Mouse (Mus musculus): ENCODE results near the gene Sec63.

Gene Sec63

DNA sequence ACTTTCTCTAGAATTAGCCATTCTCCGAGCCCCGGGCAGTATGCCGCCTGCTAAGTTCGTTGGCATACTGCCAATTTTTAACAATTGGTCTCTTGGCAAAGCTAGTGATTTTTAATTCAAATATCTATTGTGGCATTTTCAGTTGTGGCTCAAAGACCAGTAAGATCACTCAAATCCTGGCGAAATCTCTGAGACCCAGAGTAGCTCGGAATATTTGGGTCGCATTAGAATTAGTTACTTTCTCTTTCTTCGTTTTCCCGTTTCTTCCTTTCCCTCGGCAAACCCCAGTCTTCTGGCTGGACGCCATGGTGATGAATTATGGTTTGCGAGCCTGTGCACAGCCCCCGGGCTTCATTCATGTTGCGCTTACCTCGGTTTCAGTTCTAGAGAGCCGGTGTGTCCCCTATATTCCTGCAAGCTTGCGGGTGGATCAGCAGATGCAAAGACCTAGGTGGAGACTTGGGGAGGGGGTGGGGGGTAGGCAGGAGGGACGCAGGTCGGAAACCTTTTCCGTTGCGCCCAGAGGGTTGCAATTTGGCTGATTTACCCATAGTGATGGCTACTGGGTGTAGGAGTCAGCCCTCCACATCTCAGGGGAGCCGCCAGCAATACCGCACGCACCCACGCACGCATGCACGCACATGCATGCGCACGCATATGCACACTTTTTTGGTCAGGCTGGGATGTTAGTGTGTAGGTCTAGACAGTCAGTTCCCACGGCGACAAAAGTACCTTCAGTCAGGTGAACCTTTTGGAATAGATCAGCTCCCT lies 102.5 kb downstream of the Sec63 start:
- no peak for DNase-seq (ENCODE audit: low spot score)

DNA sequence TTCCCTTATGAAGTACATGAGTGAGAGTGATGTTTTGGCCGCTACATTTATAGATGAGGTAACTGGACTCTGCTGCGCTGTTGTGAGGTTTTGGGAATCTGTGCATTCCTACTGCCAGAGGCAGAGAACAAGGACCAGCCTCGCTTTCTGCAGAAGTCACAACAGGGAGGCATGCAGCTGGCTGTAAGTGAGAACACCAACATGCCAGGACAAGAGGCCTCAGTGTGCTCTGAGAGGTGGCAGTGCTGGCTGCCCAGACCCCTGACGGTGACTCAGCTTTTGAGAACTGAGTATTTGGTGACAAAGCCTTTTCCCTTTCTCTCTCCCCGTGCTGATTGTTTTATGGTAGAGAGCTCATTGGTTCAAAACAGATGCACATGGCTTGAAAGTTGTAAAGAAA lies 103.4 kb downstream of the Sec63 start:
- DNase-seq (ENCODE audit: low spot score): no peak

DNA sequence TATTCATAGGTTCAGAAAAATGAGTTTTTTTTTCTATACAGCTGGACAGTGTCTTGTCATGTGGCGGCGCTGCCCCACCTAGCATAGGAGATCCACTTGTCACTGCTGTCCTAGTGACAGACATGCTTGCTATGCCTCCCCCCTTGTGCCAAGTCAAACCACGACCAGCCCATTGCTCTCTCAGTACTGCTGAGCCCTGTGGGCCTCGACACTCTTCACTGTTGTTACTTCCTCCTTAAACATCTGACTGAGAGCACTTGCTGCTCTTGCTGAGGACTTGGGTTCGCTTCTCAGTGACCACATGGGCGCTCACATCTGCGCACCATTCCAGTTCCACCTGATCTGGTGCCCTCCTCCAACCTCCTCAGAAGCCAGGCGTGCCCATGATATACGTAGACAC lies 107.1 kb downstream of the Sec63 start:
- no peak for DNase-seq (ENCODE audit: low spot score)

DNA sequence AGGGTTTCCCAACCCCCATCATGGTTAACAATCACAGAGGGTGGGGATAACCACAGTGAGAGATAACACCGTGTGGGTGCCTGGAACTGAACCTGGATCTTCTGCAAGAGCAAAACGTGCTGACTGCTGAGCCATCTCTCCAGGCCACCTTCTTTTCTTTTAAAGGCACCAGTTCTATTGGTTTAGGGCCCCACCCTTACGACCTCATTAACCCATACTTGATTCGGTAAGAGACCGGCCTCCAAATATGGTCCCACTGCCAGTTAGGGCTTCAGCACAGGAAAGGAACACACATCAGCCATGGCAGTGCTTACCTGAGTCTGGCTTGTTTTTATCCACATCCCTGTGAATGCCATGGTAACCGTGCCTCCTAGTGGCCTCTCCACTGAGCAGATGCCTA lies 108.2 kb downstream of the Sec63 start:
- DNase-seq (ENCODE audit: low spot score): no peak

DNA sequence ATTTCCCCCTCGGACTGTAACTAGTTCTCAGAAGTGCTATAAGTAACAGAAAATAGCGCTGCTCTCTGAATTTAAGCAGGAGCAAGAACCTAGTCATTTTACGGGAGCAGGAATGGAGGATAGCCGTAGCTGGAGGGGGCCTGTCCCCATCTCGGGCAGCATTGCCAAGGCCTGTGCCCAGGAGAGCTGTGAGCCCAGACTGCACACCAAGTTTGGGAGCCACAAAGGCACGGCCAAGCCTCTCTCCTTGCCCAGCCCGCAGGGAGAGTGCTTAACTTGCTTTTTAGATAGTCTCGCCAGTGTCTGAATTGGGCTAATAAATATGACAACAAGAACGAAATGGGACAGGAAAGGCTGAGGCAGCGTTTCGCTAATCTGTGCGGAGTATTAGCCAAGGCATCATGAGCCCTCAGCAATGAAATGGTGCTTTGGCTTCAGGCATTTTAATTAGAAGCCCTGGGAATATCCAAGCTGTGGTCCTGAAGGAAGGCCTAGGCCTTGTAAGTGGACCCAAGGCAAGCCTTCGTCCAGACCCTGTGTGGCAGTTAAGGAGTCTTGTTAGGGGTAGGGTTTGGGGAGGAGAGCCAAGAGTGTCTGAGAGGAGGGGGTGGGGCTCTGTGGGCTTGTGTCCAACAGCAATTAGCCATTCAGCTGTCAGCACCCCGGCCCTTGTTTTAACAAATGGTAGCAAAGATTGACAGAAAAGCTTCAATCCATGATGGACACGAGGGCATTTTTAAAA lies 111.1 kb downstream of the Sec63 start:
- no peak for DNase-seq (ENCODE audit: low spot score)

DNA sequence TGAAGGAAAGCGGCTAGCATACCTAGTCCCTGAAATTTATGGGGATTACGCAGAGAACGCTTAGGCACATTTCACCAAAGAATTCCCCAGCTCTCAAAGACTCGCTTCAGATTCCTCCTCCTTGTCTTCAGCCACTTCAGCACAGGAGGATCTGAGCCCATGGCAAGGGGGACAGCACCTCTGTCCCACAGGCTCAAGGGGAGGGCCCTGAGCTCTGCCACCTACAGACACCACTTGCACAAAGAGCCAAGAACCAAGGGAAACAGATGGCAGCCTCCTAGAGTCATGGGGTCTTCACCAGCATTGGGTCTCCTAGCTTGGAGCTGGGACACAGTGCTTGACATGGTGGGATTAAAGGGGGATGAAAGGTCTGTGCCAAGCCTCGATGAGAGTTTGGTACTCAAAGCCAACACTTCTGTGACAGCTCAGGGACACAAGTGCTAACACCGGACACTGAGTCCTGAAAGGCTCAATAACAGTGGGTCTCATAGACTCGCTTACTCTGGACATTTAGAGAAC lies 111.8 kb downstream of the Sec63 start:
- DNase-seq (ENCODE audit: low spot score): no peak

DNA sequence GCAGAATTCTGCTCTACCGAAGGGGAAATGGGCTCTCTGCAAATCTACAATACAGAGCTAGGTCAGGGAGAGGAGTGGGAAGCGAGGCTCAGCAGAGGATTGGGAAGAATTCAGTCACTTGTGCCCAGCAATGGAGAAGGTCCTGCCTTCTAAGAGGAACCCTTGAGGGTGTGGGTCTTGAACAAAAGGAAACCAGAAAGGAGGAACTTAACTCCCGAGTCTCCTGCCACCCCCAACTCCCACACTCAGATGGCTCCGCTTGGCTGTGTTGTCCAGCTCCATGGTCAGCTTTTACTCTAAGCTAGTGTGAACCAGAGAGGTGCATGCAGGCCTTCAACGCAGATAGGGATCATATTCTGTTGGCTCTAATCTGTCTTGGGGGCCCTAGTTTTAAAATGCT lies 114.9 kb downstream of the Sec63 start:
- no peak for DNase-seq (ENCODE audit: low spot score)

DNA sequence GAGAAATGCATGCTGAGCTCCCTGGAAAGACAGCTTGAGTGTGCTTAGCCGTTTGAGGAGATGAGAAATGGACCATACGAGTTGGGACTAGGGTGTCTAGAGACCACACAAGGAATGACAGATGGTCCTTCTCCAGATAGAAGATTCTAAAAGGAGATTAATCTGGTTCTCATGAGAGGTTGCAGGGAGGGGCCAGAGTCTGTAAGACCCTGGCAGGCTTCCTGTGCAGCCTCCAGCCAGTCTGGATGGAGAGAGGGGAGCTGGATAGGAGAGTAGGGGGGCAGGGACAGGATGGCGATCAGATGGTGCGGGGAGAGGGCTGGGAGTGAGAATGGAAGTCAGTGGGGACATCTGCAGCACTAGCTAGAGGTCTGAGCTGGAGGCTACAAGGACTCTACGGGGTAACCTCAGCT lies 118.0 kb downstream of the Sec63 start:
- no peak for DNase-seq (ENCODE audit: low spot score)

DNA sequence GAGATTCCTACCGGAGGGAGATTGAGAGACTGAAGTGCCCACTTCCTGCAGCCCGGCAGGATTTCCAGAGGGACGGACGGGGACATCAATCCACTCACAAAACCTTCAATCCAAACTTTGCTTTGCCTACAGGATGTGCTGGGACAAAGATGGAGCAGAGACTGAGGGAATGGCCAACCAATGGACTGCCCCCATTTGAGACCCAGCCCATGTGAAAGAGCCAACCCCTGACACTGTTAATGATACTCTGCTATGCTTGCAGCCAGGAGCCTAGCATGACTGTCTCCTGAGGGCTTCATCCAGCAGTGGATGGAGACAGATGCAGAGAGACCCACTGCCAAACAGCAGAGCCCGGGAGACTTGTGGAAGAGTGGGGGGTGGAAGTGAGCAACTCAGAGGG lies 118.4 kb downstream of the Sec63 start:
- DNase-seq (ENCODE audit: low spot score): no peak
